Mouse (Mus musculus): ENCODE measurements around the gene Chrm3. TPM values are rescaled to one million over a fixed set of nuclear protein-coding genes. Genes with fewer than 3 reads are reported as not detected.

Gene Chrm3
- polyA plus RNA-seq, 1 experiment from 2014 or later = 0.08 TPM

DNA sequence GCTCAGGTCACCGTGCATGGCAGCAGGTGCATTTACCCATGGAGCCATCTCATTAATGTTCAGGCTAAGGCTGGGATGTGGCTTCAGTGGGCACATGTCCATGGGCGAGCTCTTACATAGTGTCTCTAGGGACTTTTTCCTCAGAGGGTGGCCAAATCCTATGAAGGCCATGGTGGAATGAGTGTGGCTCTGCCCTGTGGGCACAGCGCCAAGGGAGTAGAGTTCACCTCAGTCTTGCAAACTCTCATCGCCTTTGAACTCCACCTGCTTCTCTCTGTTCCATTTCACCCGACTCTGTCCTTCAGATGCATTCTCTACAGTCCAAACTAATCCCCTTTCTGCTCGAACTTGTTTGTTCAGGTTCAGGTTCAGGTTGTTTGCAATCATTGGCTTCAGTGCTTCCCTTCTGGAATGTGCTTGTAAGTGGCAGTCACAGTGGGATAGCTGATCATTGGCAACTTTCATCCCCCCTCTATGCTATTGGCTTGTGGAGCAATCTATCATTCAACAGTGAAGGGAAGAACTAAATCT lies 278.7 kb downstream of the Chrm3 start:
- 89% methylated on average over 6 of the region's 6 CpGs for WGBS
- DNase-seq (ENCODE audit: low spot score) (no peak), ATAC-seq (ENCODE audit: low FRiP score) (no peak)
- Histone ChIP-seq H3K9me3 (ENCODE audit: control insufficient read depth, low read length) (no peaks in the 10 kb centered on the region), H3K4me1 (replicated peaks; ENCODE audit: control insufficient read depth, insufficient read depth, low read length) (no peaks in the 10 kb centered on the region), H3K4me3 (ENCODE audit: low read depth, low read length) (no peak overlapping the region), H3K27me3 (ENCODE audit: control insufficient read depth, insufficient read depth, low read length) (no peaks in the 10 kb centered on the region), H3K27ac (ENCODE audit: low read depth, low read length) (no peak overlapping the region), H3K4me2 (replicated peaks; ENCODE audit: low read depth, low read length) (no peak overlapping the region), H3K36me3 (ENCODE audit: control insufficient read depth, insufficient read depth, low read length) (no peaks in the 10 kb centered on the region), H3K9ac (ENCODE audit: low read depth, low read length) (no peak overlapping the region)

DNA sequence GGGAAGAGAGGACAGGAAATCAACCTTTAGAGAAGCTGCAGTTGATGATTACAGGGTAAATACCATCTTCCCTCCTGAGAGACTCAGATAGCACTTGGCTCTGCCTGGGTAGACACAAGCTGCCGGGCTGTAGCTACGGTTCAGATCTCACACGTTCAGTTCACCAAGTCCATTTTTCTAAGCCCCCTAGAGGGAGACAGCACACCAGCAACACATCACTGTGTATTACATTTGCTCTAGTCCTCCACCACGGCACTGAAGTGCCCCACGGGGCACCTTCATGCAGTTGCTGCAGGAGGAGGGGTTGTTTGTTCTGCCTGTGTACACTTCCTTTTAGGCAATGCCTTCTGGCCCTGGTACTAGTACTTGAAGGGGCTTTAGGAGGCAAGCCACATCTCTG lies 289.5 kb downstream of the Chrm3 start:
- no peaks in the 10 kb centered on the region for H3K9me3 ChIP-seq (ENCODE audit: control insufficient read depth, low read length)
- no peak for ATAC-seq (ENCODE audit: low FRiP score)
- H3K27me3 ChIP-seq (ENCODE audit: control insufficient read depth, insufficient read depth, low read length) = no peaks in the 10 kb centered on the region
- H3K36me3 ChIP-seq (ENCODE audit: control insufficient read depth, insufficient read depth, low read length) = no peaks in the 10 kb centered on the region
- no peaks in the 10 kb centered on the region for H3K4me1 ChIP-seq (replicated peaks; ENCODE audit: control insufficient read depth, insufficient read depth, low read length)
- H3K9ac ChIP-seq (ENCODE audit: low read depth, low read length) = no peak overlapping the region
- peak; percentile 17 for DNase-seq (ENCODE audit: low spot score)
- H3K4me3 ChIP-seq (ENCODE audit: low read depth, low read length) = no peak overlapping the region
- no peak overlapping the region for H3K27ac ChIP-seq (ENCODE audit: low read depth, low read length)
- 55% methylated on average over 5 of the region's 5 CpGs for WGBS
- H3K4me2 ChIP-seq (replicated peaks; ENCODE audit: low read depth, low read length) = no peak overlapping the region

DNA sequence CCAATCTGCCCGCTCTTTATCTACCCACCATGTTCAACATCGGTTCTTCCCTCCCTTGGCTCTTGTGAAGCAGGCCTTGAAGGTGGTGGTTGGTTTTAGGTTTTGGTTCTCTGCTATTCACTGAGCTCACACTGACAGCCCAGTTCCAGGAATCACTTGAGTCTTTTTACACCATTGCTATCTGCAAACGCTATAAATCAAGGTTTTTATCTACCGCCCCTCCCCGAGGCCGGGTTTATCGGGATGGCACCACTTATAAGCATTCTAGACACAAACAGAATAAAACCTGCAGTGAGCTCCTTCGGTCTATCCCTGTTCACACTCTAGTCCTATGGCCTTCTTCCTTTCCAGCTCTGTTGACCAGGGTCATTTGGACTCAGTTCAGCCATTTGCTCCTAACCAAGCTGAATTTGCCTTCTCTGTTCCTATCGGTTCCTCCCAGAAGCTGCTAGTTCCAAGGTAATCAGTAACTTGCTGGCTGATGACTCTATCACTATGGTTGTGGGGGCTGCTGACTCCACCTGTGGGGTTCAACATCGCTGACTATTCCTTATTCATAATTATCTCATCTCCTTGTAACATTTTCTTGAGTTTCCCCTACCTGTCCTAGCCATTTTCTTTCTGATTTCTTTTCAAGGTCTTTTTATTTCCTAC lies 291.6 kb downstream of the Chrm3 start:
- no peak for ATAC-seq (ENCODE audit: low FRiP score)
- Histone ChIP-seq H3K9me3 (ENCODE audit: control insufficient read depth, low read length) (no peaks in the 10 kb centered on the region), H3K36me3 (ENCODE audit: control insufficient read depth, insufficient read depth, low read length) (no peaks in the 10 kb centered on the region), H3K9ac (ENCODE audit: low read depth, low read length) (no peak overlapping the region), H3K27me3 (ENCODE audit: control insufficient read depth, insufficient read depth, low read length) (no peaks in the 10 kb centered on the region), H3K4me1 (replicated peaks; ENCODE audit: control insufficient read depth, insufficient read depth, low read length) (no peaks in the 10 kb centered on the region), H3K27ac (ENCODE audit: low read depth, low read length) (no peak overlapping the region), H3K4me3 (ENCODE audit: low read depth, low read length) (no peak overlapping the region), H3K4me2 (replicated peaks; ENCODE audit: low read depth, low read length) (no peak overlapping the region)
- WGBS = 91% methylated on average over 10 of the region's 10 CpGs
- DNase-seq (ENCODE audit: low spot score) = no peak

DNA sequence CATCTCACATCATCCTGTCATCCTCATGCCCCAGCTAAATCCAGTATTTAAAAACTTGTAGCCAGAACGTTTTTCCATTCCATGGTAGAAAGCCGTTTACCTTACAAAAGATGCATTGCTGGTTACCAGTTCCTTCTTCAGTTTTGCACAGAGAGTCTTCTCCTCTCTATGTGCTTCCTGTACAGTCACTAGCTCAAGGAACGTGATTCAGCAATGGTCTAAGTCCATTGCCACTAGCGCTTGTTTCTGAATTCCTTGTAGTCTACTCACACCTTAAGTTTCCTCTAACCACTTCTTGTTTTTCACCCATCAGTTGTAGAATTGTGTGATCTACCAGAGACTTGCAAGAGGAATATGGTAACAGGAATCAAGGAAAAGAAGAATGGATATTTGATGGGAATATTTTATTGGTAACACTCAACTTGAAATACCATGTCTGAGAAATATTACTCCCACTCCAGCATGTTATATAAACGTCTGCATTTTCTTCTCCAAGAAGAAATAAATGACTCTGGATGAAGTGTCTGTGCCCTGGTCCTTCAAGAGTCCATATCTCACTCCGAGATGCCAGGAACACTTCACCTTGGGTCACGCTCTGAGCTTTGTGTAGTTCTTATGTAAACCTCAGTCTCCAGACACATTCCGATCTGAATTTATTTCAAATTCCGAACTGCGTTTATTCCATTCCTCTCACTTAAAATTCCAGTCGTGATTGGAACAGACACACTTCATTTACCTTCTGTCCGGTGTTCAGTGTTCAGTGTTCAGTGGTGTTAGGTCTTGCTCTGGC lies 293.6 kb downstream of the Chrm3 start:
- H3K27ac ChIP-seq (ENCODE audit: low read depth, low read length) = no peak overlapping the region

DNA sequence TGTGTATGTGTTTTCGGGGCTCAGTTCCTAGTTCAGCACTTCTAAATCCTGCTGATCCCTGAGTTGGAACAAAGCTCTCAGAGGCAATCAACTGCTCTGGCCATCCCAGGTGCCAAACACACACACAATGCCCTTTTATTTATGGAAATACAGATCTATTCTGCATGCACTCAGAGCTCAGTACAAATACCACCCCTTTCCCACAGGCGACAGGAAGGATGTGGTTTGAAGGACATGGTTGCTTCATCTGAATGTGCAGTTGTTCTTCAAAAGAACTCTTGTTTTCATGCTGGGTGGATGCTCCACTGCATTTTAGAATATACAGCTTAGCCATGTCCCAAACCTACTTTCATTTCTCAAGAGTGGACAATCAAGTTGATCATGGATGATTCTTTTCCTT lies 294.9 kb downstream of the Chrm3 start:
- Histone ChIP-seq H3K9me3 (ENCODE audit: control insufficient read depth, low read length) (no peaks in the 10 kb centered on the region), H3K9ac (ENCODE audit: low read depth, low read length) (no peak overlapping the region), H3K36me3 (ENCODE audit: control insufficient read depth, insufficient read depth, low read length) (no peaks in the 10 kb centered on the region), H3K4me2 (replicated peaks; ENCODE audit: low read depth, low read length) (no peak overlapping the region), H3K4me1 (replicated peaks; ENCODE audit: control insufficient read depth, insufficient read depth, low read length) (no peaks in the 10 kb centered on the region), H3K27ac (ENCODE audit: low read depth, low read length) (no peak overlapping the region), H3K27me3 (ENCODE audit: control insufficient read depth, insufficient read depth, low read length) (no peaks in the 10 kb centered on the region), H3K4me3 (ENCODE audit: low read depth, low read length) (no peak overlapping the region)
- ATAC-seq (ENCODE audit: low FRiP score) (no peak), DNase-seq (ENCODE audit: low spot score) (no peak)
- WGBS = 72% methylated on average over 2 of the region's 2 CpGs

More for the DNA sequence above, 293.6 kb downstream of the Chrm3 start:
- Histone ChIP-seq H3K4me2 (replicated peaks; ENCODE audit: low read depth, low read length) (no peak overlapping the region), H3K9ac (ENCODE audit: low read depth, low read length) (no peak overlapping the region), H3K9me3 (ENCODE audit: control insufficient read depth, low read length) (no peaks in the 10 kb centered on the region), H3K4me1 (replicated peaks; ENCODE audit: control insufficient read depth, insufficient read depth, low read length) (no peaks in the 10 kb centered on the region), H3K27me3 (ENCODE audit: control insufficient read depth, insufficient read depth, low read length) (no peaks in the 10 kb centered on the region), H3K36me3 (ENCODE audit: control insufficient read depth, insufficient read depth, low read length) (no peaks in the 10 kb centered on the region), H3K4me3 (ENCODE audit: low read depth, low read length) (no peak overlapping the region)
- 89% methylated on average over 12 of the region's 12 CpGs for WGBS
- no peak for DNase-seq (ENCODE audit: low spot score)
- no peak for ATAC-seq (ENCODE audit: low FRiP score)

DNA sequence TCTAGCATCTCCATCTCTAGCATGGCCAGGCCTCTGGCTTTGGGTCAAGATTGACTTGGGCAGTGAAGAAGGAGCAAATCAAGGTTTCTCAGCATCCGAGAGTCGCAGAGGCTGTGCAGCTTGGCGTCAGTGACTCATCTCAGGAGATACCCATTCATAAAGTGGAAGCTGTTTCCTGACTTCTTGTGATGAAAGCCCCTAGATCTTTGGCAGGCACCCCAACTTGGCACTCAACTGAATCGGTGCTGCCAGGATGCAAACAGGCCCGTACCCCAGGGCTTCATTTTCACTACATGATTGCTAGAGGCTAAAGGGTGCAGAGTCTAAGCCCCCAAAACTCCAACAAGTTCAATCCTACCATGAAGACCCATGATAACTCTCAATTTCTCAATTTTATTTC lies 298.0 kb downstream of the Chrm3 start:
- H3K27ac ChIP-seq (ENCODE audit: low read depth, low read length) = no peak overlapping the region
- no peak overlapping the region for H3K4me3 ChIP-seq (ENCODE audit: low read depth, low read length)
- H3K9ac ChIP-seq (ENCODE audit: low read depth, low read length) = no peak overlapping the region
- DNase-seq (ENCODE audit: low spot score) (no peak), ATAC-seq (ENCODE audit: low FRiP score) (no peak)
- no peaks in the 10 kb centered on the region for H3K4me1 ChIP-seq (replicated peaks; ENCODE audit: control insufficient read depth, insufficient read depth, low read length)
- H3K9me3 ChIP-seq (ENCODE audit: control insufficient read depth, low read length) = no peaks in the 10 kb centered on the region
- no peaks in the 10 kb centered on the region for H3K27me3 ChIP-seq (ENCODE audit: control insufficient read depth, insufficient read depth, low read length)
- WGBS = 95% methylated on average over 5 of the region's 5 CpGs
- H3K4me2 ChIP-seq (replicated peaks; ENCODE audit: low read depth, low read length) = no peak overlapping the region
- no peaks in the 10 kb centered on the region for H3K36me3 ChIP-seq (ENCODE audit: control insufficient read depth, insufficient read depth, low read length)

DNA sequence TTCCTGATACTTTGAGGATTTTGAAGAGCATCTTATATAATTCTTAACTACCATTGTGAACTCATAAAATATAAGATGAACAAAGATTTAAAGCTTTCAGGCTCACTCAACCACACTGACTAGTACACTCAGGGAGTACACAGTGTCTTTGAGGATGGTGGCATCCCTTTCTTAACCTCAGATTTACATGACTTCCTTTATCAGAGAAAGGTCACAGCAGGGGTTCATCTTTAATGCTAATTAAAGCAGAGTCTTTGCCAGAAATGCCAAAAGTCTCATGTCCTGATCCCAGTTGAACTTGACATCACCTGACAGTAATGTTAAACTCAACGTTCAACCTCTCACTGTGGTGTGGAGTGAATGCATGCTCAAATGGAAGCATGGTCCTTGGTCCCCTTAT lies 301.7 kb downstream of the Chrm3 start:
- H3K9me3 ChIP-seq (ENCODE audit: control insufficient read depth, low read length) = no peaks in the 10 kb centered on the region
- WGBS = 70% methylated on average over 1 of the region's 1 CpGs
- DNase-seq (ENCODE audit: low spot score) = no peak

DNA sequence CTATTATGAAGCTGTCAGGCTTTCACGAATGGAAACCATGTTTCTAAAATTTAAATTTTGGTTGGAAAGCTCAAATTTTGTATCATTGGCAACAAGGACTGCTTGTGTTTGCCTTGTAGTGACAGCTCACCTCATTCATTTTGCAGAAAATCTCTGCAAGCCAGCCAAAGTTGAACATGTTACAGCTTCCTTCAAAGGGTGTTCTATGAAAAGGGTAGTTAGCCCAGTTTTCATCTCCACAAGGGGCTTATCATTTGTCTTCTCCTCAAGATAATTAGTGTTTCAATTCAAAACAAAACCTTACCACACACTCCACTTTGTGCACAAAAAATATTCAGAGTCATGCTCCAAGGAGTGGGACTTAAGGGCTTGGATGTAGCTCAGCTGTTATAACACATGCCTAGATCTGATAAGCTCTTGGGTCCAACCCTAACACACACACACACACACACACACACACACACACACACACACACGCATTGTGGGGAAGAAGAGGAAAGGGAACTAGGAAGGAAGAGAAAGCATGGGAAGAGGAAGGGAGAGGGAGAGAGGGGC lies 302.9 kb downstream of the Chrm3 start:
- Histone ChIP-seq H3K4me3 (ENCODE audit: low read depth, low read length) (no peak overlapping the region), H3K27me3 (ENCODE audit: control insufficient read depth, insufficient read depth, low read length) (no peaks in the 10 kb centered on the region), H3K4me1 (replicated peaks; ENCODE audit: control insufficient read depth, insufficient read depth, low read length) (no peaks in the 10 kb centered on the region), H3K27ac (ENCODE audit: low read depth, low read length) (no peak overlapping the region), H3K36me3 (ENCODE audit: control insufficient read depth, insufficient read depth, low read length) (no peaks in the 10 kb centered on the region), H3K9ac (ENCODE audit: low read depth, low read length) (no peak overlapping the region), H3K4me2 (replicated peaks; ENCODE audit: low read depth, low read length) (no peak overlapping the region), H3K9me3 (ENCODE audit: control insufficient read depth, low read length) (no peaks in the 10 kb centered on the region)
- WGBS = 85% methylated on average over 1 of the region's 2 CpGs
- DNase-seq (ENCODE audit: low spot score) (no peak), ATAC-seq (ENCODE audit: low FRiP score) (no peak)

More for the DNA sequence above, 301.7 kb downstream of the Chrm3 start:
- H3K4me3 ChIP-seq (ENCODE audit: low read depth, low read length) = no peak overlapping the region
- H3K27me3 ChIP-seq (ENCODE audit: control insufficient read depth, insufficient read depth, low read length) = no peaks in the 10 kb centered on the region
- H3K9ac ChIP-seq (ENCODE audit: low read depth, low read length) = no peak overlapping the region
- H3K36me3 ChIP-seq (ENCODE audit: control insufficient read depth, insufficient read depth, low read length) = no peaks in the 10 kb centered on the region
- H3K27ac ChIP-seq (ENCODE audit: low read depth, low read length) = no peak overlapping the region
- no peak overlapping the region for H3K4me2 ChIP-seq (replicated peaks; ENCODE audit: low read depth, low read length)
- no peaks in the 10 kb centered on the region for H3K4me1 ChIP-seq (replicated peaks; ENCODE audit: control insufficient read depth, insufficient read depth, low read length)
- ATAC-seq (ENCODE audit: low FRiP score) = no peak
